Mouse (Mus musculus) liver, embryonic 14.5 days (tissue): ENCODE data around the gene Dnm3.

Source experiments
- CTCF ChIP-seq: IDR thresholded peaks from 2 replicates; pipeline ENCODE4 v1.5.1; 2016; ENCODE audit warnings: antibody characterized with exemption, low read depth, control low read depth
- EP300 ChIP-seq: IDR thresholded peaks from 2 replicates; pipeline ENCODE4 v1.6.1; 2016; ENCODE audit warnings: antibody characterized with exemption, low read depth

- TF ChIP-seq CTCF (no peak), EP300 (no peak)
These were observed 322.3 kb downstream of the Dnm3 start for GRCm38 (mm10) chr1:162155546-162155945.
